Mouse (Mus musculus): ENCODE data around the gene Map3k11.

GRCm38 (mm10) chr19:5725029-5725707 lies 36.6 kb downstream of the Map3k11 start:
- TF ChIP-seq CTCF (conservative IDR thresholded peaks at IDR 0.05; ENCODE audit: insufficient read depth, insufficient read length, low read depth, low read length) (no peak), POLR2A (IDR thresholded peaks at IDR 0.05; ENCODE audit: low read depth, low read length) (no peak)
